Mouse (Mus musculus) embryonic facial prominence, embryonic 15.5 days (tissue): ENCODE data around the gene Tbc1d23. TPM values are rescaled to one million over a fixed set of nuclear protein-coding genes. Genes with fewer than 3 reads are reported as not detected.

Experiments
- ATAC-seq: fragments of 200-750 bp; cut with Nextera tagmentation; 2 replicates; pipeline ENCODE4 v1.8.0; 2017; ENCODE audit warnings: low read depth, moderate TSS enrichment; ENCODE audit not compliant: insufficient number of reproducible peaks, low FRiP score, low TSS enrichment
- H3K27ac ChIP-seq: fragments of 300-500 bp; sonication (generic); replicated peaks from 2 replicates; pipeline ENCODE4 v1.5.1; 2015; ENCODE audit warnings: mild to moderate bottlenecking, inconsistent platforms
- H3K27me3 ChIP-seq: fragments of 300-500 bp; sonication (generic); 2 replicates; pipeline ENCODE4 v1.6.1; 2015; ENCODE audit warnings: inconsistent platforms
- H3K36me3 ChIP-seq: fragments of 300-500 bp; sonication (generic); 2 replicates; pipeline ENCODE4 v1.6.1; 2015; ENCODE audit warnings: mild to moderate bottlenecking, inconsistent platforms
- H3K4me1 ChIP-seq: fragments of 300-500 bp; sonication (generic); 2 replicates; pipeline ENCODE4 v1.6.1; 2015; ENCODE audit warnings: inconsistent platforms
- H3K4me2 ChIP-seq: fragments of 300-500 bp; sonication (generic); replicated peaks from 2 replicates; pipeline ENCODE4 v1.6.1; 2015; ENCODE audit warnings: mild to moderate bottlenecking, inconsistent platforms
- H3K4me3 ChIP-seq: fragments of 300-500 bp; sonication (generic); replicated peaks from 2 replicates; pipeline ENCODE4 v1.5.1; 2015; ENCODE audit warnings: mild to moderate bottlenecking, inconsistent platforms
- H3K9ac ChIP-seq: fragments of 300-500 bp; sonication (generic); 2 replicates; pipeline ENCODE4 v1.6.1; 2015; ENCODE audit warnings: inconsistent platforms
- H3K9me3 ChIP-seq: fragments of 300-500 bp; sonication (generic); replicated peaks from 2 replicates; pipeline ENCODE4 v1.6.1; 2016; ENCODE audit warnings: inconsistent platforms
- WGBS: fragments of 180-500 bp; shearing (Covaris S2); methylation state at CpG from one replicate; pipeline ENCODE4 v1.1.7; 2015; 5-methylcytosine and 5-hydroxymethylcytosine counted together
- polyA plus RNA-seq: library from polyadenylated mRNA; unstranded; fragments of >200 nt; fragmentation: Nextera tagmentation; extraction: Ambion mirVana; gene quantifications from 2 replicates; pipeline ENCODE4 v1.2.1, GENCODE M21; 2015

Tbc1d23 gene
- polyA plus RNA-seq, 1 experiment from 2014 or later = 33.9 TPM

GRCm38 (mm10) chr16:57122682-57123445 is 108.4 kb downstream of the Tbc1d23 start:
- H3K27ac ChIP-seq = no peak overlapping the region
- peak overlapping the region; percentile 68 for H3K4me2 ChIP-seq
- H3K4me1 ChIP-seq = peaks cover 15% of the 10 kb centered on the region
- no peaks in the 10 kb centered on the region for H3K9me3 ChIP-seq
- no peaks in the 10 kb centered on the region for H3K27me3 ChIP-seq
- peak overlapping the region; percentile 100 for H3K4me3 ChIP-seq
- WGBS = 42% methylated on average over 6 of the region's 6 CpGs
- ATAC-seq = no peak
- no peaks in the 10 kb centered on the region; the same call in 1 of the 2 replicates for H3K36me3 ChIP-seq
- peak overlapping the region; percentile 95; the same call in 1 of the 2 replicates for H3K9ac ChIP-seq

- under 1% methylated on average over 59 of the region's 59 CpGs for WGBS
- H3K4me3 ChIP-seq = peak overlapping the region; percentile 100
- ATAC-seq = no peak; the same call in none of the 2 replicates
Measured at GRCm38 (mm10) chr16:57121816-57122415, 109.4 kb downstream of the Tbc1d23 start.

GRCm38 (mm10) chr16:57120913-57121815 is 110.1 kb downstream of the Tbc1d23 start, which contains the start of gene Tomm70a:
TSS of gene Tomm70a (plus strand) at chr16:57121703.
- no peaks in the 10 kb centered on the region for H3K27me3 ChIP-seq
- H3K27ac ChIP-seq = peak within 1 kb of the TSS; percentile 93
- no peaks in the 10 kb centered on the region for H3K9me3 ChIP-seq
- peak; percentile 99 for ATAC-seq
- peak within 1 kb of the TSS; percentile 68 for H3K4me2 ChIP-seq
- peak within 1 kb of the TSS; percentile 100 for H3K4me3 ChIP-seq
- under 1% methylated on average over 37 of the region's 37 CpGs for WGBS
- H3K4me1 ChIP-seq = peaks cover 15% of the 10 kb centered on the region
- H3K9ac ChIP-seq = peak within 1 kb of the TSS; percentile 95
- no peaks in the 10 kb centered on the region for H3K36me3 ChIP-seq

More at GRCm38 (mm10) chr16:57121816-57122415, 109.4 kb downstream of the Tbc1d23 start:
- Histone ChIP-seq H3K4me2 (peak overlapping the region; percentile 68), H3K9me3 (no peaks in the 10 kb centered on the region), H3K27me3 (no peaks in the 10 kb centered on the region), H3K27ac (peak overlapping the region; percentile 93), H3K9ac (peak overlapping the region; percentile 95), H3K4me1 (peaks cover 15% of the 10 kb centered on the region), H3K36me3 (no peaks in the 10 kb centered on the region)

Other genes with a start within 250 kb of the Tbc1d23 start
- 0.15 and 0.38 TPM in 2 replicates for gene Tmem45a2, start 160.1 kb downstream of the Tbc1d23 start, polyA plus RNA-seq
- 35.1 and 37.4 TPM in 2 replicates for gene Tomm70a, start 109.8 kb downstream of the Tbc1d23 start, polyA plus RNA-seq
- 79.6 and 88.6 TPM in 2 replicates for gene Nit2, start 64.2 kb downstream of the Tbc1d23 start, polyA plus RNA-seq
- 0.05 TPM in 1 of 2 replicates, not detected in the other for gene Tmem30c, start 61.4 kb upstream of the Tbc1d23 start, polyA plus RNA-seq
- 25.9 and 29.4 TPM in 2 replicates for gene Filip1l, start 121.6 kb upstream of the Tbc1d23 start, polyA plus RNA-seq